Mouse (Mus musculus): Measurements from ENCODE around the gene Cln5.

The Cln5 gene

DNA sequence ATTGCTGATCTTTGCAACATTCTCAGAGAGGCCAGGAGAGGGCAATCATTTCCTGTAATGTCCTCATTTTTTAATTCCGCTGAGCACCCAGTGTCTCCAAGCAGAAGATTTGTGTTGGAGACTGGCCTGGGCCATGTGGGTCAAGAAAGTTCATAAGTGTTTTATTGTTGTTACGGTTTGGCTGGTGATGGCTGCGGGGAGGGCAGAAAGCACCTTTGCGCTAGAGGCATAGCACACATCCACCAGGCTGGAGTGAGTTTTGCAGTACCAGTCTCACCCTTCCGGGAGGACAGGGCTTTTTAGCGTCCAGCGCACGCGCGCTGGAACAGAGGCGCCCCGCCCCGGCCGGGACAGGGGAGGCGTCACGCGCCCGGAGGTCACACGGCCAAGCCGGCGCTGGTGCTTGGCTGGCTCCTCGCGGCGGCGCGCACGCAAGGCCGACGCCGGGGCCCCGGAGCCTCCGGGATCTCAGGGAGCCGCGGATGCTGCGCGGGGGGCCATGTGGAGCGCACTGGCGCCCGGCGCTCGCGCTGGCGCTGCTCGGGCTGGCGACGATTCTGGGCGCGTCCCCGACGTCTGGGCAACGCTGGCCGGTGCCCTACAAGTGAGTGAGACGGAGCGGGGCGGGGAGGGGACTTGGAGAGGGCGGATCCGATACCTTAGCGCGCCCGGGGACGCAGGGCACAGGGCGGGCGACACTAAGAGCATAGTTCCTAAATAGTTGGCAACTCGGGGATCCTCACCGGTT is at the start of gene Cln5:
Gene Cln5, plus strand, starts transcription at position 353 of the 748 bp plus-strand sequence.
- peak; percentile 93 for DNase-seq

DNA sequence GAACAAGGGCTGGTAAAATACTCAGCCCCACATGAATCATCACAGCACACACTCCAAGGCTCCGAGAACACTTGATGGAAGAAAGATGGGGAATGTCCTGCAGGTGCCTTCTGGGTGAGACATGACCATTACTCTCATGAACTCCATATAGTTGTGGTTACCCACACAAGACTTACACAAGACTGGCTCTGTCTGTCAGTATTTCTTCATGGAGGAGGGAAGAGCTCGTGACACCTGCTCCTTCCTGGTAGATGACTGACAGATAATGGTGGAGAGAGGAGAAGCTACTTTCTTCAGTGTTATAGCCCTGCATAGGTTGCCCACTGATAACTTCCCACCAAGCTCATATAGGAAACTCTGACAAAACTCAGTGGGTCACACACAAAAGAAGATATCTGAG is 40.8 kb upstream of the Cln5 start:
- DNase-seq = no peak

DNA sequence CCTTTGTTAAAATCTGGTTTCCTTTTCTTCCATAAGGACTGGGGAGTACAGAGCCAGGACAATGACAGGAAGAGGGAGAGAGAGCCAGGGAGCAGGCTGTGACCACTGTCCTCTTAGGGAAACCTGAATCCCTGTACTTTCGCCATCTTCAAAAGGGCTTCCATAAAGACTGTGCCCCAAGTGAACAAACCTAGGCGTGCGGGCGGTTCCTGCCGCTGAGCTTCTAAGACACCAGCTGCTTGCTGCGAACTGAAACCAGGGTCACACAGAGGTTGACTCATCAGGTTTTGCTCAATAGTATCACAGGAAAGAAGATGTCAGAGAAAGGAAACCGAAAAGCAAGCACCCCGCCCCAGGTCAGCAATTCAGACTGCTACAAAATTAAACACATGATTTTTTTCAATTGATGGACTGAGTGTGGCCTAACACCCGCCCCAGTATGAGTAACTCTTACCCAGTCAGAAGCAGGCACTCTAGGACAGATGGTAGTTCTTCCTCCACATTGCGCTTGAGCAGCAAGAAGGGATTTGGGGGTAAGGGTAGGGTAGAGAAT is 36.7 kb upstream of the Cln5 start:
- DNase-seq = peak; percentile 64

DNA sequence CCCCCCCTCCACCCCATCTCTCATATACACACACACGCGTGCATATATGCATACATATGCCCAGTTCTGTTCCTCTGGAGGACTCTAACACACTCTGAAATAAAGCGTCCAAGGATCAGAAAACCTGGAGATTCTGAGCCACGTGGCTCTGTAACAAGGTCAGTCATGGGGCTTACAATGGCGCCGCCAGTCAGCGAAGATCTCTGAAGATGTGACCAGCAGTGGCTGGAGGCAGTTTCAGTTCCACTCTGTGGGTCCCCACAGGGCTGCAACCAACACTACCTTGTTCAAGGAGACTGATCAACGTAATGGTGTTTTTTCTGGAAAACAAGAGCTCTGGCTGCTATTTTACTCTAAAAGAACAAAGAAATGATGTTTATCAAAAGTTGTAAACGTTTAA is 35.9 kb upstream of the Cln5 start:
- DNase-seq = peak; percentile 63

DNA sequence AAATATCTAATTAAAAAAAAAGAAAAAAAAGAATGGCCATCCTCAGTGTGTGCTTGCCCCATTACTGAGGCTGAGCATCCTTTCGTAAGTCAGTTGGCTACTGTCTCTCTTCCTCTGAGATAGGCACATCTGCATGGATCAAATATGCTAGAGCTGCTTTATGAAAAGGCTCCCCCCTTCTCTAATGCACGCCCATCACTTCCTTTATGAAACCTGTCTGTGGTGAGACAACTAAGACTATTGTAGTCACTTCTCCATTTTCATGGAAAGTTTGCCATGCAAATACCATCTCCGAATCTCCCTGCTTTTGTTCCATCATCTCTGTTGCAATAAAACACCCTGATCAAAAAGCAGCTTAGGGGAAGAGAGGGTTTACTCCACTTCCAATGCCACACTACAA is 33.0 kb upstream of the Cln5 start:
- DNase-seq = no peak

DNA sequence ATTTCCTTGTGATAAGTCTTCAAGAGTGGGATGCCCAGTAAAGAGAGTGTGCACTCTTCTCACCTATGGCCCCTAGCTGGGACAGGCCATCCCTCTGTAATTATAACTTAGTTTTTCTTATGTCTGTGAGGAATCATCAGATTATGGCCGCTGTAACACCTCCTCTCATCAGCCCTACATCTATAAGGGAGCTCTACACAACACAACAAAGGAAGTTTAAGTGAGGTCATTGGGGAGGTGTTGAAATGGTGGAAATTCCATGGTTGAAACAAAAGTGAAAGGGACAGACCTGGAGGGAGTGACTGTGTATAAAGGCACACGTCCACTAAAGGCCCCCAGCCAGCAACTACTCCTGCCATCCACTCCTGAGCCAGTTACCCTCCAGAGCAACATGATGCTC is 23.3 kb upstream of the Cln5 start, which contains the start of gene Acod1:
Gene Acod1, plus strand, starts transcription at position 301 of the 400 bp plus-strand sequence.
- DNase-seq = no peak

DNA sequence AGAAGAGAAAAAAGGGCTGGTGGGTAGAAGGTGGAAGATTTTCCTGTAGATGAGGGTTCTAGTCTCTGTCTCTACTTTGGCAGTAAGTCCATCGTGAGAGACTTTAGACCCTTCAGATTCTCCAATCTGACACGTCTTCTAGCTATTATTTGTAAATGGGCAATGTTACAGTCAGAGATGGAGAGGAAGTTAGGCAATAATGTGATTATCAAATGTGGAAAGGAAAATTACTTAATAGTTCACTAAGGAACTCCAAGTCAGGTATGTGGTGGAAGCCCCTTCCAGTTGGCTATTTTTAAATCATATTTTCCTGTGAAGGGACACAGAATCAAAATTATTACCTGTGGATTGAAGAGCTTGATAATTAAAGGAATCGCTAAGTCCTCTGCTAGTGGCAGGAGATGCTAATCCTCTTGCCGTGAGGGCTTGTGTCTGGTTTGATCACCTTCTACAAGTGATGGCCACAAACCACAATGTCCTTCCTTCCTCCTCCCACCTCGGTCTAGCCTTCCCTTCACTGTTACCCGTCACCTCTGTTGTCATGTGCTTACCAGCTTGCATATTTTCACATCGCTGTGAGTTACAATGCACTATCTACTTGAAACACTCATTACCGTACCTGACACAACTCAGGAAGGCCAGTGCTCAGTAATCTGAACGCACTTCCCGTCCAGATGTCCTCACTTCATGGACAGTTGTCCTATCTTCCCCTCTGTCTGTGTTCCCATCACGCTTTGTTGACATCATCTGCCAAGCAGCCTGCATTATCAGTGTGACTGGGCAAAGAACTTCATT is 21.5 kb upstream of the Cln5 start:
- DNase-seq = no peak

DNA sequence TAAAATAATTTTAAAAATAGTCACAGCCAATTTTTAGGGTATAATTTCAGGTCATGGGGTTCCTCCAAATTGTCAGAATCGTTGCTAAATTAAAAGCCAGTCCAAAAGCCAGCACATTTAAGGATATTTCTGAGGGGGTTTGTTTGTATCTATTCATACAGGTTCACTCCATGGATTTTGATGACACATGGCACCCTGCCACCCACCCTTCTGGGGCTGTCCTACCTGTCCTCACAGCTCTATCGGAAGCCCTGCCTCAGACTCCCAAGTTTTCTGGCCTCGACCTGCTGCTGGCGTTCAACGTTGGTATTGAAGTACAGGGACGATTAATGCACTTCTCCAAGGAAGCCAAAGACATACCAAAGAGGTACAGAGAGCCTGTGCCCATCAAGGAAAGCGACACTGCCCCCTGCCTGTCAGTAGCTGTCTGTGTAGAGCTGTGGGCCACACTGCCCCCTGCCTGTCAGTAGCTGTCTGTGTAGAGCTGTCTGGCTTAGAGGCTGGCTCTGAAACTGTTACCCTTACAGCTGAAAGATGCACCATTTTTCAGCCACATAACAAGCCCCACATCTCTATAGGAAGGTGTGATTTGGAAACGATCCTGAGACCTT is 18.8 kb upstream of the Cln5 start:
- peak; percentile 80 for DNase-seq

DNA sequence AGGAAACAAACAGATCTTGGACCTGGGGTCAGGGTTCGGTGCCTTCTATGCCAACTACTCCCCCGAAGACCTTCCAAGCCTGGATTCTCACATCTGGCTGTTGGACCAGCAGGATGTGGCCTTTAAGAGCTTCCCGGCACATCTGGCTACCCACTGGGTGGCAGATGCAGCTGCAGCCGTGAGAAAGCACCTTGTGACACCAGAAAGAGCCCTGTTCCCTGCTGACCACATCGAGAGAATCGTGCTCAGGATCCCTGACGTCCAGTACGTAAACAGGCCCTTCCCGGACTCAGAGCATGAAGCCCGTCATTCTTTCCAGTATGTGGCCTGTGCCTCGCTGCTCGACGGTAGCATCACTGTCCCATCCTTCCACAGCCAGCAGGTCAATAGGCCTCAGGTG is 15.3 kb upstream of the Cln5 start:
- no peak for DNase-seq

DNA sequence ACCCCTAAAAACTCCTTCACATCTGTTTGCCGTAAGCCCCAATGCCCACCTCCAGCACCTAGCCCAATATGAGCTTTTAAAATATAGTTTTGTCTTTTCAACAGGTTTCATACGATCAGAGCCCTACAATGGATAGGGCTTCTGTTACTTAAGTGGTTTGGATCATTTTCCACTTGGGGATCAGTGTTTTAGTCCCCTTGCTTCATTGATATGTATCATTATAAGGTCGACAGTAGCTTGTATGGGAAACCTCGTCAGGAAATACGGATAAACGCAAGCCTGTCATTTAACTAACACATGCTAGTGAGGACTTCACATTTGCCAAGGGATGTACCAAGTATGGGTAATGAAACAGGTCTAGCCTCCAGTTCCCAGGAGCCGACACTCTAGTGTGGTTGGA is 13.4 kb upstream of the Cln5 start:
- no peak for DNase-seq

DNA sequence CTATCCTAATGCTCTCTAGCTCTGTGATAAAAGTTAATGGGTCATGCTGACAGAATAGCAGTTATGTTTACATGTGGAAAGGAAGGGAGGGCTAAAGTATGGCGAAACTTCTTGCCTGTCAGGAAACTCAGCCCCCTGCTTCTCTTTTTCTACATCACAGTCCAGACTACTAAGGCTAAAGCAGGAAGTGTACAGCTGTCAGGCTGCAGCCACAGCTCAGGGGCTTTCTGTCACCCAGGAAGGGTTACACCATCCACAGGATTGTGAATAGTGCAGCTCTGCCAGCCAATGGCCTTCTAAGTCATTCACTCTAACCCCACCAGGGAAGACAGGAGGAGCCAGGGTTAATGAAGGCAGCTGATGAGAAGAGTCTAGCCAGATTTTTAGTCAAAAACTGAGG is 11.0 kb upstream of the Cln5 start:
- peak; percentile 74 for DNase-seq

DNA sequence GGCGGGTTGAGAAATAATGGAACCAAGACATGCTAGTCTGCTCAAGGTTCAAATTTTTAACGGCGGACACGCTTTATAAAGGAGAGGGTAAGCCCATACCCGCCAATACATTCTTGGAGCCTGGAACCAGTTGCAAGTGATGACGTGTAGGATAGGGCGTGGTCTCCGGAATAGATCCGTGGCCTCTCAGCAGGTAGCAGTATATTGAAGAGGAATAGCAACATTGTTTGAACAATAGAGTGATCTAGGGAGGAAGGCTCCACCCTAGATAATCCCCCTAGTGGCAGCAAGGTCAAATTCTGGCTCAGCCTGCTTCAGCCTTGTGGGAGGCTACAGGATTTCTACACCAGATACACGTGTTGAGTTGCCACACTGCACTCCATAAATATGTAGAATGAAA is 10.5 kb upstream of the Cln5 start:
- no peak for DNase-seq

DNA sequence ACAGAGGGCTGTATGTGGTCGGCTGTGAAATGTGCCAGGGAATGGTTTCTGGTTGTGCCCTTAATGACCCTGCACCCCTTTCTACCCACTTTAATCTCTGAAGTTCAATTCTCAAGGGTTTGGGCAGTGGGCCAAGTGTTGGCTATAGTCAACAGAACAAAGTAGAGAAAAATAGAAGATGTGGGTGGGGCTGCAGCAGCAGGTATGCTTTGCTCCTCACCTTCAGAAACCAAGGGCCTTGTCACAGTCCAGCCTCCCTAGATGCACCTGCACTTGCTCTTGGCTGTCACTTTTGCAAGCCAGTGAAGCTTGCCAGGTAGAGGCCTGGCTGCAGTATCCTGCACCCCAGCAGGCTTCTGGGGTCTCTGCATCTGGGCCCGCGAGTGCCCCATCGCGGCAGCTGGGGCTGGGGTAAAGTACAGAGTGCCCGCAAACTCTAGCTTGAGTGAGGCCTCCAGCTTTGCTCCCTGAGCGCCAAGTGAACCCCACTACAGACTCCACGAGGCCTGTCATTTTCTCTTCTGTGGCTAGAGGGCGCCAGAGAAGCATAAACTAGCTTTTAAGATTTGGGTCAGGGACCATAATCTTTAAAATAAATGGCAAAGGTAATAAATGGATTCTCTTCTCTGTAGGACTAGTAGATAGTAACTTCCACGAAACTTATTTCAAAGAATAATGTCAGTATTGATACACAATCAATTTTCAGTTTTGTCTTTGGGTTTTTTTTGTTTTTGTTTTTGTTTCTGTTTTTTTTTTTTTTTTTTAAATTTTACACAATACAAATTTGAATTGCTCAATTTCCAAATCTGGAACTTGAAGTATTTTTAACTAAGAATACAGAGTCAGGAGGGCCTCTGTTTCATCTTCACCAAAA is 4.5 kb upstream of the Cln5 start:
- DNase-seq = peak; percentile 60

DNA sequence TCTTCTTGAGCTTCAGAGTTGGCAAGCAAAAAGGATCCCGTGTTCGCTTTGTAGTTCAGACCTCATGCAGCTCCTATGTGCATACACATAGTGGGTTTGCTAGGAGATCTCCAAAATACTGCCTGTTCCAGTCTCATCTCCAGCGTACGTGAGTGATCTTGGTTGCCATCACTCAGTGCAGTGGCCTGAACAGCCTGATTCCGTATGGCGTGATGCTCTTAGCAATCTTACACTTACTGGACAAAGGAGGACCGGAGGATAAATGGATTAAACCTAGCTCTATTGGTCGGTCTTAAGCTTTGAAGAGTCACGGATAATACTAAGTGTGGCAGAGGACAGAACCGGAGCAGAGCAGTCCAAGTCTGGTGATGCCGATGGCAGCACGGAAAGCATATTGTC is 552 bp upstream of the Cln5 start:
- DNase-seq = no peak

DNA sequence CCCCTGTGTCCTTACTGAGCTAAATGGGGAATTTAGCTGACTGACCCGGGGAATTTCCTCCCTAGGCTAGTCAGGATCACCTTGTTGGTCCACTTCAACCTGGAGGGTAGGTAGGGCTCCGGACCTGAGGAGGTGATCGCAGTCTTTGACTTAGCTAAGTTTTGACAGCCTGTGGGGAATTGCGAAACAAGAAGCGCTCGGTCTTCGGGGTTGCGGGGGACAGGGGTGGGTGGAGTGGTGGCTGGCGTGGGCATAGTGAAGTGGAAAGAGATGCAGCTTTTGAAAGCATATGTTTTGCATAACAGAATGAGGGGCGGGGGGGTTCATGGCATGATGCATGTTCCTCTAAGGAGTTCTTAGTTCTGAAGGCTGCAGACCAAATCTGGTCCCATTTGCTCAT is 774 bp downstream of the Cln5 start:
- no peak for DNase-seq

DNA sequence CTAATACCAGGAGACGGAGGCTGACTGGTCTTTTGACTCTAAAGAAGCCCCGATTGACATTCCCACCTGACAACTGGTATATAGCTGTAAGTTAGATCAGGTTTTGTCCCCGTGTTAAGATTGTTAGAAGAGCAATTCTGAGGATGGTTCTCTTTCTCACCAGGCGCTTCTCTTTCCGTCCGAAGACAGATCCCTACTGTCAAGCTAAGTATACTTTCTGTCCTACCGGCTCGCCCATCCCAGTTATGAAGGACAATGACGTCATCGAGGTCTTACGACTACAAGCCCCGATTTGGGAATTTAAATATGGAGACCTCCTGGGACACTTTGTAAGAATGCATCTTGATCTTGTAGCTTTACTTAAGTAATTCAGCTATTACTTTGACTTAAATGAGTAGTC is 1.5 kb downstream of the Cln5 start:
- no peak for DNase-seq

DNA sequence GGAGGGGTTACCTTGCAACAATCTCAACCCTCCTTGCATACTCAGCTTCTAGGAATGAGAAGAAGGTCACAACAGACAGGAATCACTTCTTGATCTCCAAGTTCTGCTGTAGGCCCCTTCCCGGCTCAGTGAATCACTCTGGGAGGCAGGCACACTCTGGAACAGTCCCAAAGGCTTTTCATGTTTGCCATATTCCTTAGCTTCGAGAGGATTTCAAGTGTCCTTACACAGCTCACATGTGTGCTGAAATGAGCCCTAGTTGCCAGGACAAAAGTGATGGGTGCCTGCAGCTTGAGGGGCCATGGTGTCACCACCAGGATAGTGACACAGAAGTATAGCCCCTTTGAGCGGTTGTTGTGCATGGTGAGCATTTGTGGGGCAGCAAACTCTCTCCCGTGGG is 2.7 kb downstream of the Cln5 start:
- DNase-seq = no peak

DNA sequence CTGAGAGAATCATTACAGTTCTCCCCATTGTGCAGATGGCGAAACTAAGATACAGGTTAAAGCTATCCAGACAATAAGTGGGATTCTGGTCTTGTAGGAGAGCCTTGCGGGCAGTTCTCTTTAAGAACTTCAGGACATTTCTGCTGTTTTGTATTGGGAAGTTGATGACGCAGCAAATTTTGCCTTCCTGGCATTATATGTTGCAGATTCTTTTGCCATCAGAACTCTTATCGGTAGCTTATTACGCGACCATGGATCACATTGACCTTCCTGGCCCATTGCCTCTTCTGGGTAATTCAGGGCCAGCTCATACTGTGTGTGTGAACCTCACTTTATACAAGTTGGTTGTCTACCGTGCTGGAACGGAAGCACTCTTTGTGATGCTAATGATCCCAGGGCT is 3.8 kb downstream of the Cln5 start:
- DNase-seq = no peak

DNA sequence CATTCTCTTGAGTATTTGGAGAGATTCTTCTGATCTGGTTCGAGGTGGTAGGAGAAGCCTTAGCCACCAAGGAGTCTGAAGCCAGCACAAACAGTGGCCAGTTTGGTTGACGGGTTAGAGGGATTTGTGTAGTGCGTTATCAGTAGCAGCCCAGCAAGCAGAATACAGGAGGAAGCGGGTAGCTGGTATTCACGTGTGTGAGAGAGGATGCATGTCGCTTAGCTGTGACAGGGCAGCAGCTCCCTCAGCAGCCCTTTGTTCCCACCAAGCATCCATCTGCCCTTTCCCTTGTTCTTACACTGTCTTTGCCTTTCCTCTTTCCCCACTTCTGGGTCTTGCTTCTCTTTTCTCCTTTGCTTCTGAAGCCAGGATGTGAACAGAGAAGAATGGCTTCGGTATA is 5.2 kb downstream of the Cln5 start:
- DNase-seq = no peak

DNA sequence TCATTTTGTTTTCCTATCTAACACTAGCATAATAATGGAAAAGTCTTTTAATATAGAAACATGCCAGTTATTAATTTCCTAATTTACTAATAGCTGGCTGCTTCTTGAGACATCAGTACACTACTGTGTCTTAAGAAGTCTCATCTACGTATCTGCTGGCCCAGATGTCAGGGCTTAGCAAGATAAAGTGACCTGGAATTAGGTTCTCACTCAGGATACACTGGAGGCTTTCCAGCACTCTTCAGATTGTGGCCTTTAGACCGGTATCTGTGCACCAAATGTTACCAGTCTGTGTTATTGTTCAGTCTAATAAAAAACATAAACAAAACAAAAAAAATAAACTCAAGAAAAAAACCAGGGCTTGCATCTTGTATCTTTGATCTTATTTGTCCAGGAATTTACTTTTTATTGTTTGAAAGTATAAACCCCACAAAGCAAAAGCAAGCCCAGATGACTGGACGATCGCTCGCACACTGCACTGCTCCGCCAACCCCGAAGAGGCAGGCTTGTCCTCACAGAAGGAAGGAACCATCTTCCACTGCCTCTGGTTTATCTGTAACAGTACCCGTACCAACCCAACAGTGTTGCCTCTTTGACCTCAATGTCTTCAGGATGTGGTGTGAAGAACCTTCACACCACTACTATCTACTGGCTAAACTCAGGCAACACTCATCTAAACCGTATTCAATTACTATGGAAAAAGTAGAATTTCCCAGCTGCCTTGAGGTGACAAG is 7.4 kb downstream of the Cln5 start:
- DNase-seq = no peak

DNA sequence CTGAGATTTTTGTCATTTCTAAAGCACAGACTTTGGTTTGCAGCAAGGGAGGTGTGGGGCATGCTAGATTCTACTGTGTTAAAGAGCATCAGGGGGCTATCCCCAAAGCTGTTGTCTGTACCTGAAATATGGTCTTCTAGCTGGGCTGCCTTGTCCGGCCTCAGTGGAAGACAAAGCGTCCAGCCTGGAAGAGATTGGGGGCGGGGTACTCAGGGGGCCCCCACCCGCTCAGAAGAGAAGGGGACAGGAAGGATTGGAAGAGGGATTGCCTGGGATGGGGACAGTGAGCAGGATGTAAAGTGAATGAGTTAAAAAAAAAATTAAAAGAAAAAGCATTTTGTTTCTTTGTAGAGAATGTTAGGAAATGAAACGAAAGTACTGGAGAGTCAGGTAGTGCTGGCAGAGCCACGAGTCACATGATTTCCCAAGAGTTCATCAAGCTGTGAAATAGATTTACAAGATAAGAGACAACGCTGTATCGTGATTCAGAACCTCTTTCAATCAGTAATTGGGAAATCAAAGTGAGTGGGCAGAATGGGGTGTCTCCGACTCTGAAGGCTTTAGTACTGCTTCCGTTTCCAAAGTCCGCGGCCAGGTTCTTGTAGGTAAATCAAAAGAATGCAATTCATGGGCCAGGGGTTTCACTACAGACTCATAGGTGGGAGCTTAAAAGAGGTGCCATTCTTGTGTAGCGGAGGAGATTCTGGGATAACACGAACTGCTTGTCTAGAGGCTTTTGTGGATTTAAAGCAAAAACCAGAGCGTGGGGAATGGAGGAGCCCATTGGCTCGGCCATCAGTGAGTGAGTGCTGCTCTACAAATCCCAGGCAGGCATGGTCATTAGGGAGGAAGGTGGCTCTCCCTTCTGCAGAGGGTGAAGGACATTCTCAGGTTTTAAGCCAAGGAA is 8.2 kb downstream of the Cln5 start:
- no peak for DNase-seq

Measured in layer of hippocampus, adult 9-11 months (tissue).